Mouse (Mus musculus) ovary, postnatal 36 days (tissue): Measurements from ENCODE around the gene Klhl2.
A peak's percentile ranks its signal among the peaks of the same experiment; 100 is the strongest.

Source experiments
- DNase-seq: peaks from one replicate; pipeline ENCODE4 v3.0.0; 2022; ENCODE audit warnings: low spot score, mixed read lengths

The Klhl2 gene

GRCm38 (mm10) chr8:64849897-64850541, at the start of gene Klhl2:
Gene Klhl2, minus strand, starts transcription at chr8:64850017.
- DNase-seq: peak; percentile 86

- no peak for DNase-seq
Measured at GRCm38 (mm10) chr8:64898710-64899109, 48.9 kb upstream of the Klhl2 start.

- no peak for DNase-seq
Measured at GRCm38 (mm10) chr8:64896731-64897130, 46.9 kb upstream of the Klhl2 start.

GRCm38 (mm10) chr8:64880619-64881200, 30.9 kb upstream of the Klhl2 start:
- peak; percentile 27 for DNase-seq

- DNase-seq: peak; percentile 17
Measured at GRCm38 (mm10) chr8:64877630-64878312, 28.0 kb upstream of the Klhl2 start.

GRCm38 (mm10) chr8:64871469-64872165, 21.8 kb upstream of the Klhl2 start:
- no peak for DNase-seq

GRCm38 (mm10) chr8:64870218-64870617, 20.4 kb upstream of the Klhl2 start:
- no peak for DNase-seq

GRCm38 (mm10) chr8:64849091-64849896, 523 bp downstream of the Klhl2 start:
- DNase-seq: no peak

GRCm38 (mm10) chr8:64848245-64848785, 1.5 kb downstream of the Klhl2 start:
- no peak for DNase-seq

GRCm38 (mm10) chr8:64847650-64848049, 2.2 kb downstream of the Klhl2 start:
- no peak for DNase-seq

- DNase-seq: no peak
Measured at GRCm38 (mm10) chr8:64847241-64847640, 2.6 kb downstream of the Klhl2 start.

GRCm38 (mm10) chr8:64845314-64845713, 4.5 kb downstream of the Klhl2 start:
- no peak for DNase-seq

GRCm38 (mm10) chr8:64844043-64844481, 5.8 kb downstream of the Klhl2 start:
- no peak for DNase-seq

GRCm38 (mm10) chr8:64843168-64843567, 6.6 kb downstream of the Klhl2 start:
- no peak for DNase-seq

GRCm38 (mm10) chr8:64841747-64842406, 7.9 kb downstream of the Klhl2 start:
- DNase-seq: no peak

- no peak for DNase-seq
Measured at GRCm38 (mm10) chr8:64839628-64840027, 10.2 kb downstream of the Klhl2 start.

GRCm38 (mm10) chr8:64835475-64836122, 14.2 kb downstream of the Klhl2 start:
- DNase-seq: no peak

- DNase-seq: no peak
Measured at GRCm38 (mm10) chr8:64834071-64834877, 15.5 kb downstream of the Klhl2 start.

GRCm38 (mm10) chr8:64832581-64833135, 17.2 kb downstream of the Klhl2 start:
- DNase-seq: no peak
